Mouse (Mus musculus) MEL (cell line): Measurements from ENCODE around the gene Foxn1.

Experiments used
- CTCF ChIP-seq, 3 experiments: IDR thresholded peaks in 2 of 3; conservative IDR thresholded peaks in 1 of 3; 2 replicates each; pipeline ENCODE4 v1.5.1; 2011 to 2012; ENCODE audit warnings: low read length in 3 of 3, low read depth in 2 of 3, mild to moderate bottlenecking in 2 of 3, improper control_type of control experiment in 1 of 3, inconsistent platforms in 1 of 3, mixed read lengths in 1 of 3, moderate library complexity in 1 of 3; ENCODE audit not compliant: control insufficient read depth in 1 of 3, insufficient read depth in 1 of 3, poor library complexity in 1 of 3, severe bottlenecking in 1 of 3
- HCFC1 ChIP-seq: IDR thresholded peaks from 2 replicates; pipeline ENCODE4 v1.6.1; 2012; ENCODE audit warnings: low read depth, mild to moderate bottlenecking, inconsistent platforms, low read length, improper control_type of control experiment, moderate library complexity
- MAFK ChIP-seq: IDR thresholded peaks from 2 replicates; pipeline ENCODE4 v1.6.1; 2011; ENCODE audit warnings: low read depth, mild to moderate bottlenecking, low read length, improper control_type of control experiment, borderline replicate concordance
- POLR2A ChIP-seq, 2 experiments: IDR thresholded peaks; 2 replicates each; pipeline ENCODE4 v1.6.1; 2011 to 2012; ENCODE audit warnings: low read length in 2 of 2, mild to moderate bottlenecking in 2 of 2, control low read depth in 1 of 2, improper control_type of control experiment in 1 of 2, low read depth in 1 of 2, moderate library complexity in 1 of 2; ENCODE audit not compliant: control insufficient read depth in 1 of 2, insufficient read depth in 1 of 2, poor library complexity in 1 of 2
- POLR2AphosphoS2 ChIP-seq: IDR thresholded peaks from 2 replicates; pipeline ENCODE4 v1.6.1; 2011; ENCODE audit warnings: low read length, improper control_type of control experiment
- TBP ChIP-seq: IDR thresholded peaks from 2 replicates; pipeline ENCODE4 v1.8.0; 2011; ENCODE audit warnings: low read depth, low read length, improper control_type of control experiment
- TCF12 ChIP-seq: IDR thresholded peaks from 2 replicates; pipeline ENCODE4 v1.6.1; 2014; ENCODE audit warnings: low read depth, mild to moderate bottlenecking, inconsistent platforms, low read length, improper control_type of control experiment, moderate library complexity
- ZC3H11A ChIP-seq: IDR thresholded peaks from 2 replicates; pipeline ENCODE4 v1.6.1; 2012; ENCODE audit warnings: low read depth, mild to moderate bottlenecking, inconsistent platforms, low read length, improper control_type of control experiment

DNA sequence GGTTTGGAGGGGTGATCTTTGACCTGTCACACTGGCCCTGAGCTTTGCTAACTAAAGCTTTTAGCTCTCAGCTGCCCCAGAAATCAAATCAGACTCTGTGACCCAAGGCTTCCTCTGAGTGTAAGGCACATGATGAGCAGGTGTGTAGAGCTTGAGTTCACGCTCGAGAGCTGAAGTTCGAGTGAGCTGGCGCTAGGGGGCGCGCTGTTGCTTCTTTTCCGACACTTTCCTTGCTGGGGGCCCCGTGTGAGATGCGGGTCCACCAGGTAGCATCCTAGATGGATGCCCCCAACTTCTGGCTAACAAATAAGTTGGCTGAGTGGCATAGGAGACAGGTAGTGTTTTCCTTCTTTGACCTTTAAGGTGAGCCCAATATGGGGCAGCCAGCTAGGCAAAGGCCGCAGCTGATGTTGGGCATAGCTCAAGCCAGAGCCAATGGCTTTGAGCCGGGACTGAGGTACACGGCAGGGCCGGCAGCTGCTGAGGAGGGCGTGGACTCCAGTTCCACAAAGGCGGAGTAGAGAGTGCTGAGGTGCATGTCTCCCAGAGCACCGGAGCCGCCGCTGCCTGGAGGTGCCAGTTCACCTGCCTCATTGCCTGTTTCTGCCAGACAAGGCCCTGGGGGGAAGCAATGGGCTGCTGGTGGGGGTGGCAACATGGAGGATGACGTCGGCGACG, 27.9 kb downstream of the Foxn1 start:
- TF ChIP-seq MAFK (no peak), ZC3H11A (no peak), CTCF (IDR thresholded peaks at IDR 0.05 in 2 of 3, conservative IDR thresholded peaks at IDR 0.05 in 1 of 3; ENCODE audit: control insufficient read depth in 1 of 3, insufficient read depth in 1 of 3, low read depth in 2 of 3, low read length in 3 of 3, poor library complexity in 1 of 3, severe bottlenecking in 1 of 3) (peak; percentile 87 to 98 (median 92)), POLR2A (IDR thresholded peaks at IDR 0.05; ENCODE audit: control insufficient read depth in 1 of 2, insufficient read depth in 1 of 2, low read depth in 1 of 2, low read length in 2 of 2, poor library complexity in 1 of 2) (no peak), TCF12 (no peak), HCFC1 (no peak), TBP (no peak), POLR2AphosphoS2 (no peak)
